Mouse (Mus musculus): Measurements from ENCODE around the gene Zfp653.

DNA sequence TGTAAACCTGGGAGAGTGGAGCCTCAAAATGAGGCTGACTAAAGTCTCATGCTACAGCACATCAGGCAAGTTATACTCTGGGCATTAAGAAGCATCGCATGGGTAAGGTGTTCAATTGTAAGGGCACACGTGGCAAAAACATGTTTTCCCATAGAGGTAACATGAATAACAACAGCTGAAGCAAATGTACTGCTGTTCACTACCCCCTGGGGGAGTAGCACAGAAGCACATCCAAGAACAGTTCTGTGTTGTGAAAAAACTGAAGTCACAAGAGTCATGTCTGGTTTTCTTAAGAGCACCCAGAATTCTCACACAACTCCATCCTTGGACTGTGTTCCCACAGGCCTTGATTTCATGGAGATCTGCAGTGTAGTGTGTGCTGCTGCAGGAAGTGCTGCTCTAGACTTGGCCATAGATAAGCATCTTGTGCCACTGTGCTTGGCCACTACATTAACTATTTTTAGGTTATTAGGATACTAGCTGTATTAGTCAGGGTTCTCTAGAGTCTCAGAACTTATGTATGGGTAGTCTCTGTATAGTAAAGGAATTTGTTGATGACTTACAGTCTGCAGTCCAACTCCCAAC, 15.9 kb upstream of the Zfp653 start:
- no peak for TF ChIP-seq CTCF (conservative IDR thresholded peaks at IDR 0.05; ENCODE audit: low read length)
- TF ChIP-seq NANOG (IDR thresholded peaks at IDR 0.05; ENCODE audit: borderline replicate concordance, low read length) = no peak
- TF ChIP-seq POU5F1 (IDR thresholded peaks at IDR 0.05; ENCODE audit: borderline replicate concordance, low read length) = no peak

All from E14TG2a.4 (cell line).